Mouse (Mus musculus): ENCODE data around the gene Slc17a1. TPM values are rescaled to one million over a fixed set of nuclear protein-coding genes. Genes with fewer than 3 reads are reported as not detected.

The Slc17a1 gene
- total RNA-seq, 2 experiments from 2014 or later: not detected

- intact Hi-C loops (cut with DNase I): loop anchor here (2.0 kb wide), 2 partner anchors 53 to 93 kb away; no protein-coding TSS in a partner anchor
- DNase-seq (ENCODE audit: low spot score in 2 of 2): no peak
These were observed 18.0 kb downstream of the Slc17a1 start for GRCm38 (mm10) chr13:23885540-23885939.

DNA sequence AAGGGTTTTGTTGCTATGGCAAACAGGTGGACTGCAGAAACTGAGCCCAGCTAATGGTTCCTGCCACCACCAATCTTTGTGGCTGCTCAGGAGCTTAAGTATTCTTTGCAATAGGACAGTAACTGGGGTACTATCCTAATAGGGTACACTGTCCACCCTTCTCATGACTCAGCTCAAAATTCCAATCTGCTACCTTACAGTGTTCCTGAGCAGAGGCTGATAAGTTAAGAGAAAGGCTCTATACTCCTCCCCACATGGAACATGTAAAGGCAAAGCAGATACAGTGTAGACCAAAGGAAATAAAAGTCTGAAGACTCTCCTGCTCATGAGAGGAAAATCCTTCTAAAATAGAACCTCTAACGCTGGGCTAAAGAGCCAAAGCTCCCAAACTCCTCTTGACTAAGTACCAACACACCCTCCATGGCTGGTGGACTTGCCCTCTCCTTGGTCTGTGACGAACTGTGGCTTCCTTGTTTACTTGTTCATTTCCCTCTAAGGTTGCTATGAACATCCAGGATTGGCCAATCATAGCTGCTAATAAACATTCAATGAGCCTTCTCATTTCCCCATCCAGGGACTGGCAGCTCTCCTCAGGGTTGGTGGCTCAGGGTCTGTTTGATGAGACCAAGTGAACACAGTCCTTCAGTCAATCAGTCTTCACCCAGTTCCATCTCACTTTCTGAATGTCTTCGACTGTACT lies 19.6 kb downstream of the Slc17a1 start:
- intact Hi-C loops (cut with DNase I): no loop called here
- DNase-seq (ENCODE audit: low spot score in 2 of 2): no peak

DNA sequence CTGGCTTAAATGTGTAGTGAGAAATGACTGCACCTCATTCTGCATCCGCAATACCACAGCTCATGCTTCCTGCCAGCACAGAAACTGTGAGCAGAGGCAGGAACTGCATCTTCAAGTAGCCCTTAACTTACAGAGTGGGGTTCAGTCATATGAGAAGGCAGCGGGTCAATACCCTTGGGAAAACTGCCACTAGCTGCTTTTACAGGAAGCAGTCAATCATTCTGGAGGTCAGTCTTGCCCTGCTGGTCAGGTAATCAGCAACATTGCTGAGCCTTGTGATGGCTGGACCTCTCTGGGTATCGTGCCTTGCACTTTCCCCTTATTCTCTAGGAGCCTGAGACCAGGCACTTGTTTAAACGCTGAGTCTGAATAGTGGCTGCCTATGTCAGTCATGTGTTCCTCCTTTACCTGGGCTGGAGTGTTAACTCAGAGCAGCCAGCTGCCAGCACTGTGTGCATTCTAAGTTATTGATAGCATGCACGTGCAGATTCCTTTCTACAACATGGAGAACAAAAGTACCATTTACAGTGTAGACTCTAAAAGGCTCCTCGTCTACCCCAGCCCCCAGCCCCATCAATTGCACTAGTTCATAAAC lies 21.6 kb downstream of the Slc17a1 start:
- intact Hi-C loops (cut with DNase I): no loop called here
- DNase-seq (ENCODE audit: low spot score in 2 of 2): no peak

DNA sequence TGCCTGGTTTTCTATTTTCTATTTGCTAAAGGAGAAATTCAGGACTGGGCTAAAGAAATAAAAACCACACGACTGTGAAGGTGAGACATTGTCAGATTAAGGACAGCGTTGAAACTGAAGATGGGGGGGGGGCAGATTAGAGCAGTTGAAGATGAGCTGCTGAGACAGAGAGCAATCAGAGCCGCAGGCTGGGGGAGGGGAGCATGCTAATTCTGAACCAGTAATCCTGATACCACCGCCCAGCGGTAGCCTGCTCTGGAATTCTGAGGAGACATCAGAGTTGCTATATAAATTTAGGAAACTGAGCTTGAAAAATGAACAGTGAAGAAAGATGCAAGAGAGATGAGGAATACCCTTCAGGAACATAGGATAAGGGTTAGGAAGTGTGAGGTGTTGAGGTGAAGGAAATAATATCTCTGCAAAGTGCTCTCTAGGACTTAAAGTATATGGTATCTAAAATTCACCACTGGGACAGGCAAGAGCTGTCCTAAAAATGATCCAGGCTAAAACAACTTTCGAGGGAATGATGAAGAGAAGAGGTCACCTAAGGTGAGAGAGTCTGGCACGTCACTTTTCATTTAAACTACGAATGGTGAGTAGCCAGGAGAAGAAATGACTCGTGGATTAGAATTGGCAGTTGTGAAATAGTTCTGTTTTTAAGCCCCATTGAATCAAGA lies 25.2 kb downstream of the Slc17a1 start:
- intact Hi-C loops (cut with DNase I): no loop called here
- no peak for DNase-seq (ENCODE audit: low spot score in 2 of 2)

DNA sequence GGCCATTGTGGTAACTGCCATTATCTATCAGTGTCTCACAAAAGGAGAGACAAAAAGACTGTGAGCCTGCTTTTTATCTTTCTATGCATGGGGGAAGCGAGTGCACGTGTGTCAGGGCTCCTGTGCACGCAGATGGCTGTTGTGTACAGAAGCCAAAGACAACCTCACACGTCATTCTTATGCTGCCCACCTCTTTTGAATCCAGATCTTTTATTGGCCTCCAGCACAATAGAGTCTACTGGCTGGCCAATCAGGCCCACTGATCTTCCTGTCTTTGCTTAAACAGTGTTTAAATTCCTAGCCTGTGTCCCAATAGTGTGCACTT lies 25.7 kb downstream of the Slc17a1 start:
- no peak for DNase-seq (ENCODE audit: low spot score in 2 of 2)
- intact Hi-C loops (cut with DNase I): no loop called here

- no peak for DNase-seq (ENCODE audit: low spot score in 2 of 2)
- intact Hi-C loops (cut with DNase I): no loop called here
These were observed 30.7 kb downstream of the Slc17a1 start for GRCm38 (mm10) chr13:23898242-23898641.

DNA sequence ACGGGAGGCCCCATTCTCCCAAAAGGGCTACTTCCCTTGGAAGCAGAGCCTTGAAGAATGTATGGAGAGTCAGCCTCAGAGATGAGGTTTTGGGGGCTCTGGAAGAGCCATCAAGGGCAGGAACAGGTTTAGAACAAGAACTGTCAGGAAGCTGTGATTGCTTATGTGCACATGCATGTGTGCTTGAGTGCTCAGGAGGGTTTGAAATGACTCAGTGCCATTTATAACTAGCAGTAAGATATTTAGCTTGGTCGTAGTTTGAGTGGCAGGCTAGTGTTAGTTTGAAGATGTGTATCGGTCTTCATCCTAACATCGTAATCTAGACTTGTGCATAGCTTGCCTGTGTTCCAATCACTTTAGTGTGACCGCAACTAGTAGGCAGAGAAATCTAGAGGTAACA lies 39.4 kb downstream of the Slc17a1 start:
- no peak for DNase-seq (ENCODE audit: low spot score in 2 of 2)
- intact Hi-C loops (cut with DNase I): no loop called here

- intact Hi-C loops (cut with DNase I): no loop called here
These were observed 42.6 kb downstream of the Slc17a1 start for GRCm38 (mm10) chr13:23910121-23910520.

DNA sequence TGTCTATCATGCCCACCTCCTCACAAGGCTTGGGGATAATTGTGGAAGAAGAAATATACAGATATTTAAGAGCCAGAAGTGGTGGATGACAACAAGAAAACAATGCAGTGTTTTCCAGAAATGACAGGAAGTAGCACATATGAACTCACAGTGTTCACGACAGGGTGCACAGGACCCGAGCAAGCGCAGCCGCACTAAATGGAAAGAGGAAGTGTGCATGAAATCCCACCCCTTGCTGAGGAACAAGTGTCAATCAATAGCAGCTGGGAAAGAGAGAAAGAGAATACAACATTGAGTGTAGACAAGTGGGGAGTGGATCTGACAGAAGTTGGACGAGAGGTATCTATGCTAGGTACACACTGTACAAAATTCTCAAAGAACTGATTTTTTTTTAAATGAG lies 43.8 kb downstream of the Slc17a1 start:
- intact Hi-C loops (cut with DNase I): no loop called here
- no peak for DNase-seq (ENCODE audit: low spot score in 2 of 2)

More at GRCm38 (mm10) chr13:23910121-23910520, 42.6 kb downstream of the Slc17a1 start:
- no peak for DNase-seq (ENCODE audit: low spot score in 2 of 2)

DNA sequence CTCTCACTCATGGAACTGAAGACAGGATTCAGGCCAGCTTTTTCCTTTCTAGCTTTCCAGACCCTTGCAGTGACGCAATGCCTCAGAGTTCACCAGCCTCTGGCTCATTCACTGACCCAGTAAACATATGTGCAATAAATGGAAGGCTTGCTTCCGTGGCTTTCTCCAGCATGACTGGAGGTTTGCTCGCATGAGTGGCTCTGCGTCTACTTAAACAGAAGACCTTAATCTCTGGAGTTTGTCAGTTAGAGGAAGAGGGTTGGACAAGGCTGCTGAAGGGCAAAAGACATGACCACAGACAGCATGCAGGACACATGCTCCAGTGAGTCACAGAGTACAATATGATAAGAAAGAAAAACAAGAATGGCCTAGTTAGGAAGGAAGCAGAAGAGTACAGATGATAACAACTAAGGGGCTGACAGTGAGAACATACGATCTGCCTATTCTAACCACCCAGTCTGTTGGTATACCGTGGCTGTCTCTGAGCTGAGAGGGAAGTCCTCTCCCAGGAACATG lies 46.3 kb downstream of the Slc17a1 start:
- DNase-seq (ENCODE audit: low spot score in 2 of 2): no peak
- intact Hi-C loops (cut with DNase I): no loop called here

GRCm38 (mm10) chr13:23914376-23915167 lies 47.0 kb downstream of the Slc17a1 start, which contains the start of gene Slc17a4:
Gene Slc17a4 (minus strand): TSS chr13:23915009.
- DNase-seq (ENCODE audit: low spot score in 2 of 2): no peak
- intact Hi-C loops (cut with DNase I): no loop called here

DNA sequence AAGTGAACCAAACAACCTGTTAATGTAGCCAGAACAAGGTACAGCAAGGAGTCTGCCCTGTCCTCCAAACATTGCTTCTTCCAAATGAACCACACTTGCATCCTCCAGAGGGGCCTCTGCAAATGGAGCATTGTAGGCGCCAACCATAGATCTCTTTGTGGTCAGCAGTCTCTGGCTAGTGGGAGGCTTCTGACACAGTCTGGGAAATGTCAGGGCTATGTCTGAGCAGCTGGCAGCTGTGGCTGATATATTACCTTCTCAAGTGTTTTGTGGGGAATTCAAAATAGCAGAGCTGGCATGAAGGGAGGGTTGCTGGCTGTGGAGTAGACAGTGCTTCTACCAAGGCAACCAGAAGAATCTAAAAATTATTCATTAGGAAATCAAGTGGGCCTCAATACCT lies 48.6 kb downstream of the Slc17a1 start:
- DNase-seq (ENCODE audit: low spot score in 2 of 2): no peak
- intact Hi-C loops (cut with DNase I): no loop called here

DNA sequence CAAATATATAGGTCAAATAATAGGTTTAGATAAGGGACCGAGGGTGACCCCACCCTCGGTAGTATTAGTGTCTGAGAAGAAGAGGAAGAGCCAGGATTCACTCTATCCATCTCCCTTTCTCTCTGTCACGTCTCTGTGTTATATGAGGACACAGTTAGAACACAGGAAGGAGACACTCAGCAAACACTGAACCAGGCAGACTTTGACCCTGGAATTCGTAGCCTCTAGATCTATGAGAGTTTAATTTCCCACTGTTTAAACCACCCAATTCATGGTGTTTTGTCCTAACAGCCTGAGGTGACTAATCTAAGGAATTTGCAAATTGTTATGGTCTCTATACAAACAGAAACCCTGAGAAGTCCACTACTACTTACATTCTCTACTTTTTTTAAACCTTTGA lies 50.1 kb downstream of the Slc17a1 start:
- intact Hi-C loops (cut with DNase I): no loop called here
- no peak for DNase-seq (ENCODE audit: low spot score in 2 of 2)

DNA sequence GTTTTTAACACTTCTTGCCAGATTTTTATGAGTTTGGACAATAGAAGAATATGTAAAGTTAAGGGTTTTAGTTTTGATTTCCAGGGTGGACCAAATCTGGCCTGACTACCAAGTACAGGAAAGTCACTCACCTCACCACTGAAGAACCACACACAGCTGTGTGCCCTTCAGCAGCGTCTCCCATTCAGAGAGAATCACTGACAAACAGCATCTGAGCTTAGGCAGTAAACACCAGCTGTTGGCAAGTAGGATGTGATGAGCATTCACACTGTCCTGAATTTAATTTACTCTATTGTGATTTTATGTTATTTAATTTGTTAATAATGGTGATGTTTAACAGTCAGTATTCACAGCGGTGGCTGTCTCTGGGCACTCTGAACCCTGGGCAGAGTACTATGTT lies 58.2 kb downstream of the Slc17a1 start:
- intact Hi-C loops (cut with DNase I): no loop called here
- DNase-seq (ENCODE audit: low spot score in 2 of 2): no peak

GRCm38 (mm10) chr13:23928637-23929036 lies 61.1 kb downstream of the Slc17a1 start:
- intact Hi-C loops (cut with DNase I): no loop called here
- DNase-seq (ENCODE audit: low spot score in 2 of 2): no peak

- no peak for DNase-seq (ENCODE audit: low spot score in 2 of 2)
- intact Hi-C loops (cut with DNase I): no loop called here
These were observed 62.9 kb downstream of the Slc17a1 start for GRCm38 (mm10) chr13:23930461-23930860.

GRCm38 (mm10) chr13:23930904-23931303 lies 63.4 kb downstream of the Slc17a1 start:
- no peak for DNase-seq (ENCODE audit: low spot score in 2 of 2)
- intact Hi-C loops (cut with DNase I): no loop called here

DNA sequence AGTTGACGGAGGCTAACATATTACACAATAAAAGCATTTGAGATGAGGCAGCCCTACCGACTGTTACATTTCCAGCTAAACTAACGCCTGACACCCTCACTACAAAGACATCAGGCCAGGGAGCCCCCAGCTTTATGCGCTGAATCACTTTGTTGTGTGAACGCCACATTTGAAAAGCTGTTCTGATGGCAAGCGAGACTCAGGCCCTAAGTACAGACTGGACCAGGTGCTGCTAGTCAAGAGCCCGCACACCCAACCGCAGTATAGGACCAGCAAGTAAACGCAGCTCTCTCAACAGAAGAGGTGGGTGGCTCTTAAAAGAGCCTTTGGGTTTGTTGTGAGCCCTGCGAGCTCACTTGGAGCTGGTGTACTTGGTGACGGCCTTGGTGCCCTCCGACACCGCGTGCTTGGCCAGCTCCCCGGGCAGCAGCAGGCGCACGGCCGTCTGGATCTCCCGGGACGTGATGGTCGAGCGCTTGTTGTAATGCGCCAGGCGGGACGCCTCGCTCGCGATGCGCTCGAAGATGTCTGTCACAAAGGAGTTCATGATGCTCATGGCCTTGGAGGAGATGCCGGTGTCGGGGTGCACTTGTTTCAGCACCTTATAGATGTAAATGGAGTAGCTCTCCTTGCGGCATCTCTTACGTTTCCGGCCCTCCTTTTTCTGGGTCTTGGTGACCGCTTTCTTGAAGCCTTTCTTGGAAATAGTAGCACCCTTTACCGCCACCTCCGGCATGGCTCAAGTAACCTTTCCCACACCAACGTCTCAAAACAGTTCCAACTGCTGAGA lies 66.1 kb downstream of the Slc17a1 start, which contains the start of gene Hist1h2ba:
TSS of gene Hist1h2ba (minus strand) at position 736 of the 790 bp plus-strand sequence.
- DNase-seq (ENCODE audit: low spot score in 2 of 2): no peak
- intact Hi-C loops (cut with DNase I): no loop called here

DNA sequence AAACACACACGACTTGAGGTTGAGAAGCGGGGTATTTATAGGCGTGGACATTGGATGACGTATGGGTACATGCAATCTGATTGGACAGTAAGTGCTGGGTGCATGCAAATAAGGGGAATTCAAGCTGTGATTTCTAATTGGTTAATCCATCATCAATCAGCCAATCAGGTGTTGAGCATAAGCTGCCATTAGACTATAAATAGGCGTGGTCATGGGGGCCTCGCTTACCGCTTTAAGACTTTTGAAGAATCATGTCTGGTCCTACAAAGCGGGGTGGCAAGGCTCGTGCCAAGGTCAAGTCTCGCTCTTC lies 66.6 kb downstream of the Slc17a1 start, which contains the start of gene Hist1h2aa:
TSS of gene Hist1h2aa (plus strand) at position 252 of the 310 bp plus-strand sequence.
- no peak for DNase-seq (ENCODE audit: low spot score in 2 of 2)
- intact Hi-C loops (cut with DNase I): no loop called here
